Mouse (Mus musculus): ENCODE measurements around the gene Hid1.

Hid1 gene

GRCm38 (mm10) chr11:115337826-115338225, 29.7 kb downstream of the Hid1 start:
- no peak for DNase-seq (ENCODE audit: low read depth, low spot score)

GRCm38 (mm10) chr11:115337350-115337749, 30.2 kb downstream of the Hid1 start:
- DNase-seq (ENCODE audit: low read depth, low spot score), result no peak

- DNase-seq (ENCODE audit: low read depth, low spot score), result peak; percentile 52
These were observed 31.4 kb downstream of the Hid1 start for GRCm38 (mm10) chr11:115336115-115336514.

GRCm38 (mm10) chr11:115335223-115335622, 32.3 kb downstream of the Hid1 start:
- DNase-seq (ENCODE audit: low read depth, low spot score), result no peak

- DNase-seq (ENCODE audit: low read depth, low spot score), result no peak
These were observed 33.0 kb downstream of the Hid1 start, which contains the start of gene Otop3 for GRCm38 (mm10) chr11:115334531-115334930. Otop3 (plus strand) TSS chr11:115334731.

GRCm38 (mm10) chr11:115329339-115329738, 38.2 kb downstream of the Hid1 start:
- DNase-seq (ENCODE audit: low read depth, low spot score), result no peak

GRCm38 (mm10) chr11:115326730-115327129, 40.8 kb downstream of the Hid1 start:
- no peak for DNase-seq (ENCODE audit: low read depth, low spot score)

GRCm38 (mm10) chr11:115323354-115323753, 44.2 kb downstream of the Hid1 start:
- no peak for DNase-seq (ENCODE audit: low read depth, low spot score)

- peak; percentile 79 for DNase-seq (ENCODE audit: low read depth, low spot score)
These were observed 45.5 kb downstream of the Hid1 start, which contains the start of gene Ush1g for GRCm38 (mm10) chr11:115321906-115322693. Ush1g (minus strand) TSS chr11:115322041.

- no peak for DNase-seq (ENCODE audit: low read depth, low spot score)
These were observed 47.7 kb downstream of the Hid1 start for GRCm38 (mm10) chr11:115319704-115320383.

- DNase-seq (ENCODE audit: low read depth, low spot score), result no peak
These were observed 49.1 kb downstream of the Hid1 start for GRCm38 (mm10) chr11:115318245-115319027.

- DNase-seq (ENCODE audit: low read depth, low spot score), result no peak
These were observed 50.4 kb downstream of the Hid1 start for GRCm38 (mm10) chr11:115317204-115317603.

- DNase-seq (ENCODE audit: low read depth, low spot score), result no peak
These were observed 53.3 kb downstream of the Hid1 start for GRCm38 (mm10) chr11:115314249-115314648.

GRCm38 (mm10) chr11:115308781-115309180, 58.8 kb downstream of the Hid1 start:
- no peak for DNase-seq (ENCODE audit: low read depth, low spot score)

GRCm38 (mm10) chr11:115306863-115307262, 60.7 kb downstream of the Hid1 start, which contains the start of gene Otop2:
Otop2 (plus strand) TSS chr11:115307163.
- DNase-seq (ENCODE audit: low read depth, low spot score), result no peak

GRCm38 (mm10) chr11:115303167-115303566, 64.4 kb downstream of the Hid1 start:
- no peak for DNase-seq (ENCODE audit: low read depth, low spot score)

- DNase-seq (ENCODE audit: low read depth, low spot score), result no peak
These were observed 66.2 kb downstream of the Hid1 start for GRCm38 (mm10) chr11:115301351-115301750.

- DNase-seq (ENCODE audit: low read depth, low spot score), result no peak
These were observed 66.8 kb downstream of the Hid1 start for GRCm38 (mm10) chr11:115300745-115301144.

- DNase-seq (ENCODE audit: low read depth, low spot score), result no peak
These were observed 69.4 kb downstream of the Hid1 start for GRCm38 (mm10) chr11:115298160-115298559.

Measured in mesoderm, embryonic 11.5 days (tissue).